Mouse (Mus musculus): ENCODE results near the gene Tjp1. TPM values are rescaled to one million over a fixed set of nuclear protein-coding genes. Genes with fewer than 3 reads are reported as not detected.

The Tjp1 gene
- polyA plus RNA-seq, 2 experiments: 1.9 to 4.9 TPM

- no peaks in the 10 kb centered on the region for H3K27me3 ChIP-seq (ENCODE audit: control insufficient read depth, insufficient read depth, low read length)
- no peak overlapping the region for H3K4me3 ChIP-seq (ENCODE audit: insufficient read depth in 1 of 2, low read depth in 2 of 2, low read length in 2 of 2)
- no peak overlapping the region for H3K9ac ChIP-seq (replicated peaks)
- H3K36me3 ChIP-seq (replicated peaks; ENCODE audit: control insufficient read depth, insufficient read depth, low read depth): no peaks in the 10 kb centered on the region
- TF ChIP-seq EP300 (IDR thresholded peaks at IDR 0.05; ENCODE audit: low read depth): no peak
- TF ChIP-seq CTCF (IDR thresholded peaks at IDR 0.05; ENCODE audit: low read depth): no peak
- no peaks in the 10 kb centered on the region for H3K9me3 ChIP-seq (ENCODE audit: control insufficient read depth, low read length)
- 63% methylated on average over 10 of the region's 10 CpGs for WGBS (ENCODE audit: insufficient replicate concordance)
- H3K4me1 ChIP-seq (replicated peaks; ENCODE audit: control insufficient read depth in 2 of 2, insufficient read depth in 2 of 2, low read length in 1 of 2): no peaks in the 10 kb centered on the region
- ATAC-seq (ENCODE audit: insufficient read depth): no peak
- H3K4me2 ChIP-seq (ENCODE audit: low read depth): no peak overlapping the region
- H3K27ac ChIP-seq: no peak overlapping the region
- DNase-seq (ENCODE audit: low read depth in 3 of 3, low spot score in 3 of 3): no peak
These were observed 24.9 kb downstream of the Tjp1 start for GRCm38 (mm10) chr7:65502486-65503322.

DNA sequence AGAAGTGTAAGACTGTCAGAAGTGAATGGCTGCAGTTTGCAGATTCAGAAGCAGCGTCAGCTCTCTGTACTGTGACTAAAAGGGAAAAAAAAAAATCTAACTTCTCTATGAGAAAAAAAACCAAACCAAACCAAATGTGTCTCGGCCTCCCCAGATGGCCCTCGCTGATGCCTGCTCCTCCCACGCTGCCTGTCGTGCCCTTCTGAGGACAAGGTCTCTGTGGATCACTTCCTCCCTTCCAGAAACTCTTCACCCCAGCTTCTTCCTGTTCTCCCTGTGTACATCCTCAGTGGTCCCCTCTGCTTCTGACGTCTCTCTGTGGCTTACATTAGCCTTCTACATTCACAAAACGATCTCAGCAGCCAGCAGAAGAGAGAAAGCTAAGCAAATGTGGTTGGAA is 26.8 kb downstream of the Tjp1 start:
- no peak overlapping the region for H3K4me2 ChIP-seq (ENCODE audit: low read depth)
- H3K4me3 ChIP-seq (ENCODE audit: insufficient read depth in 1 of 2, low read depth in 2 of 2, low read length in 2 of 2): no peak overlapping the region
- no peaks in the 10 kb centered on the region for H3K36me3 ChIP-seq (replicated peaks; ENCODE audit: control insufficient read depth, insufficient read depth, low read depth)
- H3K27me3 ChIP-seq (ENCODE audit: control insufficient read depth, insufficient read depth, low read length): no peaks in the 10 kb centered on the region
- H3K9ac ChIP-seq (replicated peaks): no peak overlapping the region
- H3K27ac ChIP-seq: no peak overlapping the region
- no peaks in the 10 kb centered on the region for H3K4me1 ChIP-seq (replicated peaks; ENCODE audit: control insufficient read depth in 2 of 2, insufficient read depth in 2 of 2, low read length in 1 of 2)
- TF ChIP-seq CTCF (IDR thresholded peaks at IDR 0.05; ENCODE audit: low read depth): no peak
- no peak for TF ChIP-seq EP300 (IDR thresholded peaks at IDR 0.05; ENCODE audit: low read depth)
- WGBS (ENCODE audit: insufficient replicate concordance): 21% methylated on average over 7 of the region's 7 CpGs
- ATAC-seq (ENCODE audit: insufficient read depth) (no peak), DNase-seq (ENCODE audit: low read depth in 3 of 3, low spot score in 3 of 3) (no peak)
- H3K9me3 ChIP-seq (ENCODE audit: control insufficient read depth, low read length): no peaks in the 10 kb centered on the region

DNA sequence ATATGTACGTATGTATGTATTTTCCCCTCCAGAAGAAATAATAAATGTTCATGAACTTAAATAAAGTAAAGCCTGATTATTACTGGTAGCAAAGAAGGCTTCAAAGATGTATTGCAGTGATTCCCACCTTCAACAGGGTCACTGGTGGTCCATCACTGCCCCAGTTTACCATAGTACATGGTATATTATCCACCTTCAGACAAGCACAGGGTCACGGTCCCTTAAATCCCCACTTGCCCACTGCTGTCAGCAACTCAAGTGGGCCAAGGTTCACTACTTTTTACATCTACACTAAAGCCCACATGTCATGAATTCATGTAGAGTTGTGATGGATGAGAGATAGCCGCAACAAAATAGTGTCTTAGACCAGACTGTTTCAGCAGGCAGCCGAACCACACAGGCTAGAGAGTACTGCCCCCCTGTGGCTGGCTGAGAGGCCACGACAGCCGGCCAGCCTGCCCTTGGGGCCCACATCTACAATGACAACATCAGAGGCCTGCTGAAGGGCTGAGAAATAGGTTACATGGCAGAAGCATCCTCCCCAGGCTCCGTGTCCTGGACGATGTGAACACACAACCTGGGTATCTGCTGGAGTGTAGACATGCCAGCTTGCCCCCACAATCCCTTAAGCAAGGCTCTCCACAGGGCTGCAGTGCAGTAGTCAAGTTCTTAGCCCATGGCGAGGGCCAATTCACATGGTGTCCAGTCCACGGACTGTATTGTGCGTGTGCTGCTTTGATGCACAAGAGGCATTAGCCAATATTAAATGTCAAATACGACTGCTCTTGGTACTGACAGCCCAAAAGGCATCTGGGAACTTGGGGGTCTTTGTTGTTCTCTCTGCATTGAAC is 29.6 kb downstream of the Tjp1 start:
- Histone ChIP-seq H3K4me1 (replicated peaks; ENCODE audit: control insufficient read depth in 2 of 2, insufficient read depth in 2 of 2, low read length in 1 of 2) (no peaks in the 10 kb centered on the region), H3K9ac (replicated peaks) (no peak overlapping the region), H3K27ac (no peak overlapping the region), H3K4me3 (ENCODE audit: insufficient read depth in 1 of 2, low read depth in 2 of 2, low read length in 2 of 2) (no peak overlapping the region), H3K9me3 (ENCODE audit: control insufficient read depth, low read length) (no peaks in the 10 kb centered on the region), H3K4me2 (ENCODE audit: low read depth) (no peak overlapping the region), H3K36me3 (replicated peaks; ENCODE audit: control insufficient read depth, insufficient read depth, low read depth) (no peaks in the 10 kb centered on the region), H3K27me3 (ENCODE audit: control insufficient read depth, insufficient read depth, low read length) (no peaks in the 10 kb centered on the region)
- peak in 1 of 3 experiments; percentile 4 for DNase-seq (ENCODE audit: low read depth in 3 of 3, low spot score in 3 of 3)
- TF ChIP-seq EP300 (IDR thresholded peaks at IDR 0.05; ENCODE audit: low read depth) (no peak), CTCF (IDR thresholded peaks at IDR 0.05; ENCODE audit: low read depth) (peak; percentile 75)
- no peak for ATAC-seq (ENCODE audit: insufficient read depth)
- WGBS (ENCODE audit: insufficient replicate concordance): 43% methylated on average over 12 of the region's 12 CpGs

- no peak overlapping the region for H3K4me3 ChIP-seq (ENCODE audit: insufficient read depth in 1 of 2, low read depth in 2 of 2, low read length in 2 of 2)
- H3K27ac ChIP-seq: no peak overlapping the region
- ATAC-seq (ENCODE audit: insufficient read depth) (no peak), DNase-seq (ENCODE audit: low read depth in 3 of 3, low spot score in 3 of 3) (no peak)
- no peak for TF ChIP-seq EP300 (IDR thresholded peaks at IDR 0.05; ENCODE audit: low read depth)
- no peak for TF ChIP-seq CTCF (IDR thresholded peaks at IDR 0.05; ENCODE audit: low read depth)
- H3K27me3 ChIP-seq (ENCODE audit: control insufficient read depth, insufficient read depth, low read length): no peaks in the 10 kb centered on the region
- 61% methylated on average over 7 of the region's 7 CpGs for WGBS (ENCODE audit: insufficient replicate concordance)
- no peaks in the 10 kb centered on the region for H3K9me3 ChIP-seq (ENCODE audit: control insufficient read depth, low read length)
- no peaks in the 10 kb centered on the region for H3K4me1 ChIP-seq (replicated peaks; ENCODE audit: control insufficient read depth in 2 of 2, insufficient read depth in 2 of 2, low read length in 1 of 2)
- H3K36me3 ChIP-seq (replicated peaks; ENCODE audit: control insufficient read depth, insufficient read depth, low read depth): no peaks in the 10 kb centered on the region
- H3K4me2 ChIP-seq (ENCODE audit: low read depth): no peak overlapping the region
- H3K9ac ChIP-seq (replicated peaks): no peak overlapping the region
These were observed 37.1 kb downstream of the Tjp1 start for GRCm38 (mm10) chr7:65490526-65490925.

GRCm38 (mm10) chr7:65489742-65490141 is 37.8 kb downstream of the Tjp1 start:
- WGBS (ENCODE audit: insufficient replicate concordance): 63% methylated on average over 9 of the region's 9 CpGs

More at GRCm38 (mm10) chr7:65489742-65490141, 37.8 kb downstream of the Tjp1 start:
- TF ChIP-seq EP300 (IDR thresholded peaks at IDR 0.05; ENCODE audit: low read depth) (no peak), CTCF (IDR thresholded peaks at IDR 0.05; ENCODE audit: low read depth) (no peak)
- H3K9ac ChIP-seq (replicated peaks): no peak overlapping the region
- DNase-seq (ENCODE audit: low read depth in 3 of 3, low spot score in 3 of 3) (no peak), ATAC-seq (ENCODE audit: insufficient read depth) (no peak)
- H3K4me2 ChIP-seq (ENCODE audit: low read depth): no peak overlapping the region
- H3K9me3 ChIP-seq (ENCODE audit: control insufficient read depth, low read length): no peaks in the 10 kb centered on the region
- H3K27ac ChIP-seq: no peak overlapping the region
- no peaks in the 10 kb centered on the region for H3K36me3 ChIP-seq (replicated peaks; ENCODE audit: control insufficient read depth, insufficient read depth, low read depth)
- no peak overlapping the region for H3K4me3 ChIP-seq (ENCODE audit: insufficient read depth in 1 of 2, low read depth in 2 of 2, low read length in 2 of 2)
- H3K27me3 ChIP-seq (ENCODE audit: control insufficient read depth, insufficient read depth, low read length): no peaks in the 10 kb centered on the region
- no peaks in the 10 kb centered on the region for H3K4me1 ChIP-seq (replicated peaks; ENCODE audit: control insufficient read depth in 2 of 2, insufficient read depth in 2 of 2, low read length in 1 of 2)
